Mouse (Mus musculus) frontal cortex, adult 2 months (tissue): ENCODE data around the gene Trappc6a. TPM values are rescaled to one million over a fixed set of nuclear protein-coding genes. Genes with fewer than 3 reads are reported as not detected.

Source experiments
- DNase-seq, 2 experiments: peaks; one replicate each; pipeline ENCODE4 v3.0.0; 2022; ENCODE audit warnings: low spot score in 1 of 2; ENCODE audit errors: extremely low spot score in 1 of 2
- polyA plus RNA-seq: library from polyadenylated mRNA; depleted of rRNA; stranded (reverse); fragments of >200 nt; gene quantifications from 2 replicates; pipeline ENCODE4 v1.2.3, GENCODE M21; 2012; rRNA removed

The Trappc6a gene
- polyA plus RNA-seq, 1 experiment, result 23.7 TPM

GRCm38 (mm10) chr7:19558965-19559364 is 50.8 kb downstream of the Trappc6a start:
- no peak for DNase-seq

GRCm38 (mm10) chr7:19560491-19561260 is 52.5 kb downstream of the Trappc6a start:
- DNase-seq, result no peak

GRCm38 (mm10) chr7:19561431-19561764 is 53.2 kb downstream of the Trappc6a start:
- no peak for DNase-seq

GRCm38 (mm10) chr7:19561765-19562642 is 53.8 kb downstream of the Trappc6a start:
- DNase-seq, result peak; percentile 70 to 91

GRCm38 (mm10) chr7:19562643-19563410 is 54.6 kb downstream of the Trappc6a start, which contains the start of gene Ppp1r37:
TSS of gene Ppp1r37 (minus strand) at chr7:19563076.
- no peak for DNase-seq

- DNase-seq, result no peak
Observed at GRCm38 (mm10) chr7:19563884-19564283, 55.7 kb downstream of the Trappc6a start.

DNA sequence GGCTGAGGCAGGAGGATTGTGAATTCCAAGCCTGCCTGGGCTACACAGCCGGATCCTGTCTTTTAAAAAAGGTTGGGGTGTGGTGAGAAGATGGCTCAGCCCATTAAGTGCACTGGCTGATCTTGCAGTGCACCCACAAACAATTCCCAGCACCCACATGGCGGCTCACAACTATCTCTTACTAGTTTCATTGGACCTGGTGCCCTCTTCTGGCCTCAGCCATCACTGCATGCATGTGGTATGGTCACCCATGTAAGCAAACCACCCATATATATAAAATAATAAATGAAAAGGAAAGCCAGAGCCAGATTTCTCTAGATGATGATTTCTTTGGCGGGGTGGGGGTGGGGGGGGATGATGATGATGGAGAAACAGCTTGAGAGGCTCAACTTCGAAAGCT is 56.3 kb downstream of the Trappc6a start:
- no peak for DNase-seq

Other genes with a start within 250 kb of the Trappc6a start
- gene Vasp, start 236.6 kb upstream of the Trappc6a start, polyA plus RNA-seq, result 22.2 and 24.9 TPM in 2 replicates
- 0.48 and 0.62 TPM in 2 replicates for gene Ppm1n, start 228.3 kb upstream of the Trappc6a start, polyA plus RNA-seq
- gene Rtn2, start 225.8 kb upstream of the Trappc6a start, polyA plus RNA-seq, result 128 and 135 TPM in 2 replicates
- 6.3 and 22.4 TPM in 2 replicates for gene Fosb, start 198.3 kb upstream of the Trappc6a start, polyA plus RNA-seq
- 49.9 and 53.6 TPM in 2 replicates for gene Ercc1, start 163.6 kb upstream of the Trappc6a start, polyA plus RNA-seq
- 12.7 and 15.2 TPM in 2 replicates for gene Cd3eap, start 148.9 kb upstream of the Trappc6a start, polyA plus RNA-seq
- gene Ppp1r13l, start 148.6 kb upstream of the Trappc6a start, polyA plus RNA-seq, result 5.3 and 5.5 TPM in 2 replicates
- 41.5 and 47.0 TPM in 2 replicates for gene Ercc2, start 126.4 kb upstream of the Trappc6a start, polyA plus RNA-seq
- 2.6 TPM in 2 replicates for gene Klc3, start 104.3 kb upstream of the Trappc6a start, polyA plus RNA-seq
- gene Ckm, start 103.6 kb upstream of the Trappc6a start, polyA plus RNA-seq, result 0.90 and 1.4 TPM in 2 replicates
- gene Mark4, start 49.6 kb upstream of the Trappc6a start, polyA plus RNA-seq, result 47.5 and 49.9 TPM in 2 replicates
- 0.32 and 0.40 TPM in 2 replicates for gene Exoc3l2, start 45.1 kb upstream of the Trappc6a start, polyA plus RNA-seq
- gene Bloc1s3, start within 50 bp of the Trappc6a start, polyA plus RNA-seq, result 7.9 and 8.1 TPM in 2 replicates
- gene Nkpd1, start 9.4 kb downstream of the Trappc6a start, polyA plus RNA-seq, result 1.0 and 1.4 TPM in 2 replicates
- 131 and 146 TPM in 2 replicates for gene Ppp1r37, start 54.7 kb downstream of the Trappc6a start, polyA plus RNA-seq
- gene Zfp296, start 68.9 kb downstream of the Trappc6a start, polyA plus RNA-seq, result 2.0 and 2.9 TPM in 2 replicates
- gene Gemin7, start 69.2 kb downstream of the Trappc6a start, polyA plus RNA-seq, result 47.9 and 49.9 TPM in 2 replicates
- gene Clasrp, start 96.1 kb downstream of the Trappc6a start, polyA plus RNA-seq, result 152 and 164 TPM in 2 replicates
- 6.1 and 6.5 TPM in 2 replicates for gene Relb, start 121.0 kb downstream of the Trappc6a start, polyA plus RNA-seq
- gene Clptm1, start 156.6 kb downstream of the Trappc6a start, polyA plus RNA-seq, result 125 and 128 TPM in 2 replicates
- 0.78 TPM in 1 of 2 replicates, not detected in the other for gene Apoc2, start 169.5 kb downstream of the Trappc6a start, polyA plus RNA-seq
- gene Gm44805, start 173.0 kb downstream of the Trappc6a start, polyA plus RNA-seq, result not detected in 2 replicates
- 0.19 TPM in 1 of 2 replicates, not detected in the other for gene Apoc4, start 173.1 kb downstream of the Trappc6a start, polyA plus RNA-seq
- gene Apoc1, start 184.3 kb downstream of the Trappc6a start, polyA plus RNA-seq, result 3.3 and 4.7 TPM in 2 replicates
- 6,067 and 6,377 TPM in 2 replicates for gene Apoe, start 190.8 kb downstream of the Trappc6a start, polyA plus RNA-seq
- 115 and 118 TPM in 2 replicates for gene Tomm40, start 207.0 kb downstream of the Trappc6a start, polyA plus RNA-seq
- gene Nectin2, start 242.1 kb downstream of the Trappc6a start, polyA plus RNA-seq, result 7.6 and 7.7 TPM in 2 replicates